Mouse (Mus musculus): Measurements from ENCODE around the gene Spns3.
A peak's percentile ranks its signal among the peaks of the same experiment; 100 is the strongest.

- TF ChIP-seq CTCF (IDR thresholded peaks at IDR 0.05; ENCODE audit: low read depth, low read length) (peak; percentile 41; the same call in 1 of the 2 replicates), POLR2AphosphoS5 (IDR thresholded peaks at IDR 0.05; ENCODE audit: insufficient replicate concordance, low read depth, low read length) (no peak)
Measured at GRCm38 (mm10) chr11:72564232-72564807, 14.0 kb upstream of the Spns3 start.
